Mouse (Mus musculus): ENCODE results near the gene Dpp10. TPM values are rescaled to one million over a fixed set of nuclear protein-coding genes. Genes with fewer than 3 reads are reported as not detected.

The Dpp10 gene
- polyA plus RNA-seq, 1 experiment from 2014 or later = 1.1 TPM

DNA sequence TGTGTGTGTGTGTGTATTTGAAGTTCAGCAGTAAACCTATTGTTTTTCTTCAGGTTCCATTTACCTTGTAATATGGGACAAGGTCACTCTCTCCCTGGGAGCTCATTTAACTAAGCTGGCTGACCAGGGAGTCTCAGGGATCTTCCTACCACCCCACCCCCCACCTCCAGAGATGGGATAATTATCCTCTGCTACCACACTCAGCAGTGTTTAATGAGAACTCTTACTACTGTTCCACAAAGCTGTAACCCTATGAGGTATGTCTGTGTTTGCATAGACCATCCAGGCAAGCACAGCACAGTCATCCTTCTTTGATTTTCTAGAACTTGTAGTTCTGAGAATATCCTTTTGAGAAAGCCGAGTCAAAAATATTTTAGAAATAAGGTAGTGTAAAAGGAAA lies 471.6 kb downstream of the Dpp10 start:
- 76% methylated on average over 1 of the region's 1 CpGs for WGBS
- no peak overlapping the region for H3K9ac ChIP-seq (ENCODE audit: low read length)
- no peaks in the 10 kb centered on the region for H3K27me3 ChIP-seq (ENCODE audit: control insufficient read depth, insufficient read depth, low read length)
- H3K4me3 ChIP-seq (replicated peaks; ENCODE audit: low read length) = no peak overlapping the region
- H3K9me3 ChIP-seq (replicated peaks; ENCODE audit: control insufficient read depth, low read length) = no peaks in the 10 kb centered on the region
- ATAC-seq (ENCODE audit: insufficient read depth, low FRiP score) = no peak
- no peaks in the 10 kb centered on the region for H3K4me1 ChIP-seq (ENCODE audit: control insufficient read depth, insufficient read depth, low read length)
- no peaks in the 10 kb centered on the region for H3K36me3 ChIP-seq (ENCODE audit: control insufficient read depth, insufficient read depth, low read length)
- H3K4me2 ChIP-seq (ENCODE audit: low read depth, low read length) = no peak overlapping the region
- H3K27ac ChIP-seq (ENCODE audit: low read length) = no peak overlapping the region

DNA sequence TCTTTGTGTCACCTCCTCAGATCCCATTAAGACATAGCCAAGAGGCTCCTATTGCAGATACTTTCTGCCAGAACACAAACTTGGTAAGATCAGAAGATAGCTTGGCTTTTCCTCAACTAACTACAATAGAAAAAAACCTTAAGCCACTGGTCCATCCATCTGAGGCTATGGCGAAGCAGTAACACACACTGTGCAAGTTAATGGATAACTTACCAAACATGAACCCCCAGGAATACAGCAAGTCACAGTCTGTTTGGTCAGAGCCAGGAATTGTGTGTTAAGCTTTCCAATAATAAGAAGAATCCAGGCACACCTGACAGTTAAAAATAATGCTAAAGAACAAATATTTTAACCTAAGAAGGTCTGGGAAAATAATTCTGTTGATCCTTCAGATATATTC lies 502.9 kb downstream of the Dpp10 start:
- H3K4me2 ChIP-seq (ENCODE audit: low read depth, low read length) = no peak overlapping the region
- H3K9ac ChIP-seq (ENCODE audit: low read length) = no peak overlapping the region
- H3K36me3 ChIP-seq (ENCODE audit: control insufficient read depth, insufficient read depth, low read length) = no peaks in the 10 kb centered on the region
- no peak for ATAC-seq (ENCODE audit: insufficient read depth, low FRiP score)
- H3K9me3 ChIP-seq (replicated peaks; ENCODE audit: control insufficient read depth, low read length) = no peaks in the 10 kb centered on the region
- H3K27ac ChIP-seq (ENCODE audit: low read length) = no peak overlapping the region
- H3K4me1 ChIP-seq (ENCODE audit: control insufficient read depth, insufficient read depth, low read length) = no peaks in the 10 kb centered on the region
- no peaks in the 10 kb centered on the region for H3K27me3 ChIP-seq (ENCODE audit: control insufficient read depth, insufficient read depth, low read length)
- H3K4me3 ChIP-seq (replicated peaks; ENCODE audit: low read length) = no peak overlapping the region
- 56% methylated on average over 1 of the region's 1 CpGs for WGBS

DNA sequence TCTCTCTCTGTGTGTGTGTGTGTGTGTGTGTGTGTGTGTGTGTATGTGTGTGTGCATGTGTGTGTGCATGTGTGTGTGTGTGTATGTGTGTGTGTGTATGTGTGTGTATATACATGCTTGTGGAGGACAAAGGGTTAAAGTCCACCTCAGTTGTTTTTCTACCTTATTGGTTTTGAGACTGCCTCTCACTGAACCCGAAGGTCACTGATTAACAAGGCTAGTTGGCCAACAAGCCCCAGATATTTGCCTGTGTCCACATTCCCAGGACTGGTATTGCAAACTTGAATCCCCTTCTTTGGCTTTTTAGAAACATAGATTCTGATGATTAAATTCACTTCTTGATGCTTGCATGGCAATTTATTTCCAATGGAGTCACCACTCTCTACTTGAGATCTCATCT lies 577.6 kb downstream of the Dpp10 start:
- Histone ChIP-seq H3K4me2 (ENCODE audit: low read depth, low read length) (no peak overlapping the region), H3K27me3 (ENCODE audit: control insufficient read depth, insufficient read depth, low read length) (no peaks in the 10 kb centered on the region), H3K9me3 (replicated peaks; ENCODE audit: control insufficient read depth, low read length) (no peaks in the 10 kb centered on the region), H3K4me1 (ENCODE audit: control insufficient read depth, insufficient read depth, low read length) (no peaks in the 10 kb centered on the region), H3K9ac (ENCODE audit: low read length) (no peak overlapping the region), H3K4me3 (replicated peaks; ENCODE audit: low read length) (no peak overlapping the region), H3K27ac (ENCODE audit: low read length) (no peak overlapping the region), H3K36me3 (ENCODE audit: control insufficient read depth, insufficient read depth, low read length) (no peaks in the 10 kb centered on the region)
- ATAC-seq (ENCODE audit: insufficient read depth, low FRiP score) = no peak
- 35% methylated on average over 1 of the region's 1 CpGs for WGBS

DNA sequence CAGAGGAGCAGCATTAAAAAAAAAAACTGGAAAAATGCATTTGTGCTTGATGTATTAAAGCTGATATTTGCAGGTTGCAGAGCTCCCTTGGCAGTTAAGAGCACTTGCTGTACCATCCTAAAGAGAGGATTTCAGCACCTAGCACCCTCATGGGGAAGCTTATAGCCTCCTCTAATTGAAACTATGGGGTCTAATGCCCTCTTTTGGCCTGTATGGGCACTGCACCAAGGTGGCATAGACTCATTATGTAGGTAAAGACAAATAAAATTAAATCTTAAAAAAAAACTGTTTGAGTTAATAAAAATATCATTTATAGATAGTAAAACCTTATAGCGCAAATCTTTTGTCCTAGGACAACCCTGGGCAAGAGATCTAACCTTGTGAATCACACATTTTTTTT lies 631.2 kb downstream of the Dpp10 start:
- no peak overlapping the region for H3K4me2 ChIP-seq (ENCODE audit: low read depth, low read length)
- WGBS = 59% methylated on average over 1 of the region's 1 CpGs
- no peaks in the 10 kb centered on the region for H3K36me3 ChIP-seq (ENCODE audit: control insufficient read depth, insufficient read depth, low read length)
- H3K4me1 ChIP-seq (ENCODE audit: control insufficient read depth, insufficient read depth, low read length) = no peaks in the 10 kb centered on the region
- no peak overlapping the region for H3K9ac ChIP-seq (ENCODE audit: low read length)
- no peaks in the 10 kb centered on the region for H3K9me3 ChIP-seq (replicated peaks; ENCODE audit: control insufficient read depth, low read length)
- H3K27ac ChIP-seq (ENCODE audit: low read length) = no peak overlapping the region
- H3K27me3 ChIP-seq (ENCODE audit: control insufficient read depth, insufficient read depth, low read length) = no peaks in the 10 kb centered on the region
- ATAC-seq (ENCODE audit: insufficient read depth, low FRiP score) = no peak
- no peak overlapping the region for H3K4me3 ChIP-seq (replicated peaks; ENCODE audit: low read length)

DNA sequence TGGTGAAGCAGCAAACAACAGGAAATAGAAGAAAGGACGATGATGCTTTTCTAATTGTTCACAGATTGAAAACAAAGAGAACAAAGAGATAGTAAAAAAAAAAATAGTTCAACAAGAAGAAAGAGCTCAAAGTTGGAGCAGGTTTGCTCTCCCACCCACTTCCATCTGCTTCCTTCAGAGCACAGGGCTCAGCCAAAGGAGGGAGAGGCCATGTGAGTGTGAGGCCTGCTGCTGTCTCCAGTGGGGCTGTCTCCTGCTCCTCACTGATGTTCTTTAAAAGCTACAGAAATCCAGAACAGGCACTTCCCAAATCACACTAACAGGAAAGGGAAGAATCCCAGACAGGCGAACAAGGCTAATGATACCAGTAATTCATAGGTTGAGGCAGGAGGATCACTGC lies 694.1 kb downstream of the Dpp10 start:
- Histone ChIP-seq H3K9me3 (replicated peaks; ENCODE audit: control insufficient read depth, low read length) (no peaks in the 10 kb centered on the region), H3K4me1 (ENCODE audit: control insufficient read depth, insufficient read depth, low read length) (no peaks in the 10 kb centered on the region), H3K36me3 (ENCODE audit: control insufficient read depth, insufficient read depth, low read length) (no peaks in the 10 kb centered on the region), H3K4me3 (replicated peaks; ENCODE audit: low read length) (no peak overlapping the region), H3K9ac (ENCODE audit: low read length) (no peak overlapping the region), H3K4me2 (ENCODE audit: low read depth, low read length) (no peak overlapping the region), H3K27me3 (ENCODE audit: control insufficient read depth, insufficient read depth, low read length) (no peaks in the 10 kb centered on the region), H3K27ac (ENCODE audit: low read length) (no peak overlapping the region)
- WGBS = 89% methylated on average over 2 of the region's 2 CpGs
- no peak for ATAC-seq (ENCODE audit: insufficient read depth, low FRiP score)

GRCm38 (mm10) chr1:123337877-123338276 lies 707.5 kb downstream of the Dpp10 start:
- 56% methylated on average over 1 of the region's 1 CpGs for WGBS
- H3K9ac ChIP-seq (ENCODE audit: low read length) = no peak overlapping the region
- no peak overlapping the region for H3K4me3 ChIP-seq (replicated peaks; ENCODE audit: low read length)
- H3K36me3 ChIP-seq (ENCODE audit: control insufficient read depth, insufficient read depth, low read length) = no peaks in the 10 kb centered on the region
- H3K9me3 ChIP-seq (replicated peaks; ENCODE audit: control insufficient read depth, low read length) = no peaks in the 10 kb centered on the region
- H3K27me3 ChIP-seq (ENCODE audit: control insufficient read depth, insufficient read depth, low read length) = no peaks in the 10 kb centered on the region
- no peak overlapping the region for H3K27ac ChIP-seq (ENCODE audit: low read length)
- no peak for ATAC-seq (ENCODE audit: insufficient read depth, low FRiP score)
- H3K4me2 ChIP-seq (ENCODE audit: low read depth, low read length) = no peak overlapping the region
- no peaks in the 10 kb centered on the region for H3K4me1 ChIP-seq (ENCODE audit: control insufficient read depth, insufficient read depth, low read length)

GRCm38 (mm10) chr1:123316886-123317285 lies 728.5 kb downstream of the Dpp10 start:
- Histone ChIP-seq H3K4me2 (ENCODE audit: low read depth, low read length) (no peak overlapping the region), H3K36me3 (ENCODE audit: control insufficient read depth, insufficient read depth, low read length) (no peaks in the 10 kb centered on the region), H3K4me3 (replicated peaks; ENCODE audit: low read length) (no peak overlapping the region), H3K4me1 (ENCODE audit: control insufficient read depth, insufficient read depth, low read length) (no peaks in the 10 kb centered on the region), H3K27ac (ENCODE audit: low read length) (no peak overlapping the region), H3K9me3 (replicated peaks; ENCODE audit: control insufficient read depth, low read length) (no peaks in the 10 kb centered on the region), H3K27me3 (ENCODE audit: control insufficient read depth, insufficient read depth, low read length) (no peaks in the 10 kb centered on the region), H3K9ac (ENCODE audit: low read length) (no peak overlapping the region)
- ATAC-seq (ENCODE audit: insufficient read depth, low FRiP score) = no peak
- WGBS = 82% methylated on average over 2 of the region's 2 CpGs

Measured in stomach, embryonic 16.5 days (tissue).